Mouse (Mus musculus) lung, postnatal 0 days (tissue): Measurements from ENCODE around the gene Smco3. TPM values are rescaled to one million over a fixed set of nuclear protein-coding genes. Genes with fewer than 3 reads are reported as not detected.

Experiments
- ATAC-seq: fragments of 200-750 bp; cut with Nextera tagmentation; 2 replicates; pipeline ENCODE4 v1.8.0; 2017; ENCODE audit warnings: moderate library complexity
- DNase-seq: peaks from one replicate; pipeline ENCODE4 v3.0.0-alpha.2; 2016; ENCODE audit warnings: low spot score
- H3K27ac ChIP-seq: fragments of 300-500 bp; sonication (generic); 2 replicates; pipeline ENCODE4 v1.5.1; 2014; ENCODE audit warnings: antibody characterized with exemption, mild to moderate bottlenecking, low read length, mixed read lengths
- H3K27me3 ChIP-seq: fragments of 300-500 bp; sonication (generic); replicated peaks from 2 replicates; pipeline ENCODE4 v1.6.1; 2014; ENCODE audit warnings: low read length, mixed read lengths; ENCODE audit not compliant: insufficient read depth
- H3K36me3 ChIP-seq: fragments of 300-500 bp; sonication (generic); 2 replicates; pipeline ENCODE4 v1.6.1; 2014; ENCODE audit warnings: low read length, mixed read lengths; ENCODE audit not compliant: insufficient read depth
- H3K4me1 ChIP-seq: fragments of 300-500 bp; sonication (generic); 2 replicates; pipeline ENCODE4 v1.6.1; 2014; ENCODE audit warnings: antibody characterized with exemption, low read depth, low read length, mixed read lengths; ENCODE audit not compliant: insufficient read depth
- H3K4me2 ChIP-seq: fragments of 300-500 bp; sonication (generic); replicated peaks from 2 replicates; pipeline ENCODE4 v1.6.1; 2014; ENCODE audit warnings: low read depth, mild to moderate bottlenecking, low read length, moderate library complexity, mixed read lengths
- H3K4me3 ChIP-seq: fragments of 300-500 bp; sonication (generic); 2 replicates; pipeline ENCODE4 v1.5.1; 2014; ENCODE audit warnings: low read depth, low read length
- H3K9ac ChIP-seq: fragments of 300-500 bp; sonication (generic); replicated peaks from 2 replicates; pipeline ENCODE4 v1.6.1; 2014; ENCODE audit warnings: low read depth, mild to moderate bottlenecking
- H3K9me3 ChIP-seq: fragments of 300-500 bp; sonication (generic); 2 replicates; pipeline ENCODE4 v1.6.1; 2016; ENCODE audit warnings: low read length, mixed read lengths
- CTCF ChIP-seq: IDR thresholded peaks from 2 replicates; pipeline ENCODE4 v1.5.1; 2016; ENCODE audit warnings: antibody characterized with exemption, mild to moderate bottlenecking
- EP300 ChIP-seq: IDR thresholded peaks from 2 replicates; pipeline ENCODE4 v1.6.1; 2016; ENCODE audit warnings: antibody characterized with exemption, mild to moderate bottlenecking, control low read depth
- WGBS: fragments of 180-500 bp; shearing (Covaris S2); extraction: QIAGEN DNeasy Blood & Tissue Kit; methylation state at CpG from one replicate; pipeline ENCODE4 v1.1.7; 2014; 5-methylcytosine and 5-hydroxymethylcytosine counted together
- polyA plus RNA-seq: library from polyadenylated mRNA; unstranded; fragments of >200 nt; fragmentation: Nextera tagmentation; extraction: Ambion mirVana; gene quantifications from 2 replicates; pipeline ENCODE4 v1.2.1, GENCODE M21; 2015

Gene Smco3
- polyA plus RNA-seq, 1 experiment from 2014 or later, result 2.3 TPM

- no peak overlapping the region for H3K9ac ChIP-seq
- no peaks in the 10 kb centered on the region for H3K9me3 ChIP-seq
- DNase-seq (no peak), ATAC-seq (no peak)
- H3K4me2 ChIP-seq, result no peak overlapping the region
- WGBS, result 74% methylated on average over 4 of the region's 4 CpGs
- no peak overlapping the region for H3K4me3 ChIP-seq
- H3K27ac ChIP-seq, result peak overlapping the region; percentile 43
- peaks cover 12% of the 10 kb centered on the region; the same call in 1 of the 2 replicates for H3K4me1 ChIP-seq
- no peaks in the 10 kb centered on the region for H3K36me3 ChIP-seq
- TF ChIP-seq EP300 (no peak), CTCF (no peak)
- H3K27me3 ChIP-seq, result no peaks in the 10 kb centered on the region
Observed at GRCm38 (mm10) chr6:136852348-136852747, 17.1 kb upstream of the Smco3 start.

GRCm38 (mm10) chr6:136850267-136850666 lies 15.0 kb upstream of the Smco3 start:
- Histone ChIP-seq H3K4me1 (no peaks in the 10 kb centered on the region), H3K4me2 (no peak overlapping the region), H3K27me3 (no peaks in the 10 kb centered on the region), H3K9ac (no peak overlapping the region), H3K9me3 (no peaks in the 10 kb centered on the region), H3K36me3 (no peaks in the 10 kb centered on the region), H3K4me3 (no peak overlapping the region), H3K27ac (no peak overlapping the region)
- DNase-seq, result no peak
- no peak for ATAC-seq
- WGBS, result 67% methylated on average over 6 of the region's 6 CpGs
- no peak for TF ChIP-seq EP300
- TF ChIP-seq CTCF, result no peak

- no peak overlapping the region for H3K27ac ChIP-seq
- 81% methylated on average over 5 of the region's 5 CpGs for WGBS
- TF ChIP-seq CTCF, result no peak
- no peak for TF ChIP-seq EP300
Observed at GRCm38 (mm10) chr6:136848971-136849370, 13.7 kb upstream of the Smco3 start.

GRCm38 (mm10) chr6:136848399-136848798 lies 13.1 kb upstream of the Smco3 start:
- Histone ChIP-seq H3K4me3 (no peak overlapping the region), H3K27me3 (no peaks in the 10 kb centered on the region), H3K27ac (no peak overlapping the region), H3K4me1 (no peaks in the 10 kb centered on the region), H3K36me3 (no peaks in the 10 kb centered on the region), H3K9ac (no peak overlapping the region), H3K4me2 (no peak overlapping the region), H3K9me3 (no peaks in the 10 kb centered on the region)
- DNase-seq, result no peak
- TF ChIP-seq CTCF (no peak), EP300 (no peak)
- 83% methylated on average over 8 of the region's 8 CpGs for WGBS
- ATAC-seq, result no peak

More at GRCm38 (mm10) chr6:136848971-136849370, 13.7 kb upstream of the Smco3 start:
- Histone ChIP-seq H3K36me3 (no peaks in the 10 kb centered on the region), H3K9ac (no peak overlapping the region), H3K9me3 (no peaks in the 10 kb centered on the region), H3K4me3 (no peak overlapping the region), H3K4me1 (no peaks in the 10 kb centered on the region), H3K4me2 (no peak overlapping the region), H3K27me3 (no peaks in the 10 kb centered on the region)
- ATAC-seq (no peak), DNase-seq (no peak)

GRCm38 (mm10) chr6:136847790-136848189 lies 12.5 kb upstream of the Smco3 start:
- H3K4me1 ChIP-seq, result no peaks in the 10 kb centered on the region
- H3K36me3 ChIP-seq, result no peaks in the 10 kb centered on the region
- no peak overlapping the region for H3K4me2 ChIP-seq
- no peaks in the 10 kb centered on the region for H3K27me3 ChIP-seq
- TF ChIP-seq EP300 (no peak), CTCF (peak; percentile 79)
- peak; percentile 64 for DNase-seq
- H3K27ac ChIP-seq, result no peak overlapping the region
- peak; percentile 48 for ATAC-seq
- no peak overlapping the region for H3K4me3 ChIP-seq
- H3K9ac ChIP-seq, result no peak overlapping the region
- WGBS, result 14% methylated on average over 2 of the region's 2 CpGs
- H3K9me3 ChIP-seq, result no peaks in the 10 kb centered on the region

GRCm38 (mm10) chr6:136847267-136847666 lies 12.0 kb upstream of the Smco3 start:
- ATAC-seq (no peak), DNase-seq (no peak)
- WGBS, result 88% methylated on average over 3 of the region's 3 CpGs

More at GRCm38 (mm10) chr6:136847267-136847666, 12.0 kb upstream of the Smco3 start:
- Histone ChIP-seq H3K4me3 (no peak overlapping the region), H3K4me2 (no peak overlapping the region), H3K9me3 (no peaks in the 10 kb centered on the region), H3K27me3 (no peaks in the 10 kb centered on the region), H3K4me1 (no peaks in the 10 kb centered on the region), H3K27ac (no peak overlapping the region), H3K36me3 (no peaks in the 10 kb centered on the region), H3K9ac (no peak overlapping the region)
- TF ChIP-seq CTCF (no peak), EP300 (no peak)
